Mouse (Mus musculus): Measurements from ENCODE around the gene Aplf. TPM values are rescaled to one million over a fixed set of nuclear protein-coding genes. Genes with fewer than 3 reads are reported as not detected.

The Aplf gene
- total RNA-seq (2017) = 5.2 to 12.7 TPM (median 8.7 TPM) in 3 replicates

DNA sequence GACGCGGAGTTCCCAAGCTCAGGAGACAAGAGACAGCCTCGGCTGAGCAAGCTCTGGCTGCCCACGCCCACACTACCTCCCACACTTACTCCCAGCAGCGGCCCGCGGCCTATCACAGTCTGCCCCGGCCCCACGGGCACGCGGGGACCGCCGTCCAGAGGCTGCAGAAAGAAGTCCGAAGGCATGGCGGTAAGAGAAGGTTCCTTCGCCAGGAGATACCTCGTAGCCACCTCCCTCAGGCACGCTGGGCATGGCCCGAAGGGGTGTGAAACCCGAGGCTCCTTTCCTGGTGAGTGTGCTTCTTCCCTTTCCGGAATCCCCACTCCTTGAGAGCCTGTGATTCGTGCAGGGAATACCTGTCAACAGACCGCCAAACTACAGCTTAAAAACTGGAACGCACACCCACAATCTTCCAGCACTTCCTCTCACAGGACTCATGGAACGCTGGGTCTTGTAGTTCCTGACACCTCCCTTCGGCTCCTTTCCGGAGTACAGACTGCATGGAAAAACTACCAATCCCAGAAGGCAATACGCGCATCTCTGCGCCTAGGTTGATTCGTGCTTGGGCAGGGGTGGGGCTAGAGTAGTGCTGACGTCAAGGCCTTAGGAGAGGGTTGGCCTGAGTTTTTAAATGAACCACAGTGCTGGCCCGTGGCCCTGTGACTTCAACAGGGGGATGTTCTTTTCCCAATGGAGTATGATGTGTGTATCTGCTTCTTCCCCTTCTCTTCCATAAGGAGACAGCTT, at the start of gene Aplf:
TSS of gene Aplf (minus strand) at position 423 of the 747 bp plus-strand sequence.
- peak; percentile 97 for ATAC-seq (replicated peaks; ENCODE audit: insufficient number of reproducible peaks, low FRiP score, low TSS enrichment, poor library complexity, severe bottlenecking)

DNA sequence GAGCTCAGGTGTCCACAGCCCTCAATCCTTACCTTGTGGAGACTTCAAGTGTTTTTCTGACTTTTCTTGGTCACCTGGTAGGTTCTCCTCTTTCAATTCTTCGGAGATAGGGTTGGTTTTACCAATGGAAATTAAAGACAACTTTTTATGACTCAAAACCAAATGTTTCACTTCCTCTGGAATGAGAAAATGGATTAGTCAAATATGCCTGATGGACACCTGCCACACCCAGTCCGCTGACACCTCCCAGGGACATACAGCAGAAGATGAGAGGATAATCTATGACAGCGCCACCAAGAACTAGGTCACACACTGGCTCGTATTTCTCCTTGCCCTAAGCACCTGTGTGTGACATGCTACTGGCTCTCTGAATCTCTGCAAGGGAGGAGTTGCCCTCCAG, 42.1 kb upstream of the Aplf start:
- ATAC-seq (replicated peaks; ENCODE audit: insufficient number of reproducible peaks, low FRiP score, low TSS enrichment, poor library complexity, severe bottlenecking) = no peak

DNA sequence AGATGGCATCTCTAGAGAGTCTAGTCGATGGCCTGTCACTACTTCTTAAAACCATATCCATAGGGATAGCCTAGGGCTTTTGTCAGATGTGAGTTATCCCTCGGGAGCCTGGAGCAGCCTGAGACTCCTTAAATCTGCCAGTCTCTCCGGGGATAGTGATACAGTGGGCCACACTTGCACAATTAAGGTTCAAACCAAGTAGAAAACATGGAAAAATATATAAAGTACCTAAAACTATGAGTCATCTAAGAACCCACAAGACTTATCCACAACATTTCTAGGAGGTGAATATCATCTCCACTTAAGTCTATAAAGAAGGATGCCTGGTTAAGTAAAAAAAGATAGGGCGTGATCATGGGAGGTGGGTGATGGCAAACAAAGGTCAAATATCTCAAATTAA, 40.3 kb upstream of the Aplf start:
- ATAC-seq (replicated peaks; ENCODE audit: insufficient number of reproducible peaks, low FRiP score, low TSS enrichment, poor library complexity, severe bottlenecking) = no peak

DNA sequence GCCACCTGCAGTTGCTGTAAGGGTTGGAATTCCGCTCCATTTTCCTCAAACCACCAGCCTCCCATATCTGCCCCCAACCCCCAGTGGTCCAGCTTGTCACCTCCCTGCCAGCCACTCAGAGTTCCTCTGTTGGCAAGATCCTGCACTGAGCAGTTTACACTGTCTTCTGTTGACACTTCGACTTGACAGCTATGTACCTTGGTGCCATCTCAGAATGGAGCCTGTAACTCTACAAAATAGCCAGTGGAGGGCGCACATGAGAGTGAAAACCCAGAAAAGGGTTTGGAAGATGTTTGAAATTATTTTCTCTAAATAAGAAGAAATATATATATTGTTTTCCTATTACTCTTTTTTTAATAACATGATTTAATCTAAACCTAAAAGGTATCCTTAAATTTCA, 34.3 kb upstream of the Aplf start:
- no peak for ATAC-seq (replicated peaks; ENCODE audit: insufficient number of reproducible peaks, low FRiP score, low TSS enrichment, poor library complexity, severe bottlenecking)

DNA sequence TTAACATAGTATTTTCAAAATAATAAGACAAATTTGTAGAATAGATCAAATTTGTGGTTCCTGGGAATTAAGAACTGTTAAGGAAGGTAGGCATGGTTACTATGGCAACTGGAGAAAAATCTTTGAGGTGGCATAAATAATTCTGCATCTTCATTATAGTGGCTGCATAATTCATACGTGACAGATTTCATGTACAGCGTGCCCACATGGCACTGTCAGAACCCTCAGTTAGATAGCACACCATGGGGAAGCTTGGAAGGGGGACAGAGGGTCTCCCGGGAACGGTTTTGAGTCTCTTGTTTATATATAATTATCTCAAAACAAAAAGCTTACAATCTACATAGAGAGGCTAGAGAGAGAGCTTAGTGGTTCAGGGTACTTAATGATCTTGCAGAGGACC, 24.6 kb upstream of the Aplf start:
- ATAC-seq (replicated peaks; ENCODE audit: insufficient number of reproducible peaks, low FRiP score, low TSS enrichment, poor library complexity, severe bottlenecking) = no peak

DNA sequence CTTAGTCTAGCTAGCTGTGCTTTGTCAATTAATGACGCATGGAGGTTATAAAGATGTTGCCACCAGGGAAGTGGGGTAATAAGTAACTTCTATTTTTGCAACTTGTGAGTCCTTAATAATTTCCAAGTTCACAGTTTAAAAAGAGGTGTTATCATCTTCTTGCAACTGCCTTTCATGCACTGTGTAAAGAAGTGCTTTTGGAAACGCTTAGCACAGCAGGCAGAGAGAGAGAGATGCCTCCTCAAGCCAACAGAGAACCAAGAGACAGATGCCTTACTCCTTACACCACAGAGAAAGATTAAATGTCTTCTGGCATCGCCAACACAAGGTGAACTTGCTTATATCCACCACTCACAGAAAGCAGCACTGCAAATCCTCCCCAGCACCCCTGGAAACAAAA, 24.0 kb upstream of the Aplf start:
- no peak for ATAC-seq (replicated peaks; ENCODE audit: insufficient number of reproducible peaks, low FRiP score, low TSS enrichment, poor library complexity, severe bottlenecking)

DNA sequence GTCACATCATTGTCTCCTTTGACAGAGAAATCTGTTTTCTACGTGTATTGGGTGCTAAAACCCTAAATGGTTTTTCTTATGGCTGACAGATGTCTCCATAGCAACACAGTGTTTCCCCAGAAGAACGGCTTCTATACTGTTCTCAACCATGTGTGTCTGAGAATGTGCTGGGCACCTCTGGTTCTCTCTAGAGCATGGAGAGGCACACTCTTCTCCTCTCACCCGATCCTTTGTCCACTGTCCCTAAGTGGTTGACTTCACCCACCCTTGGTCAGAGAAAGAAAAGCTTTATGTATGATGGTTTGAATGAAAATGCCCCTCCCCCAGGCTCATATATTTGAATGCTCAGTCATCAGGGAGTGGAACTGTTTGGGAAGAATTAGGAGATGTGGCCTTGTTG, 8.4 kb upstream of the Aplf start:
- ATAC-seq (replicated peaks; ENCODE audit: insufficient number of reproducible peaks, low FRiP score, low TSS enrichment, poor library complexity, severe bottlenecking) = no peak

DNA sequence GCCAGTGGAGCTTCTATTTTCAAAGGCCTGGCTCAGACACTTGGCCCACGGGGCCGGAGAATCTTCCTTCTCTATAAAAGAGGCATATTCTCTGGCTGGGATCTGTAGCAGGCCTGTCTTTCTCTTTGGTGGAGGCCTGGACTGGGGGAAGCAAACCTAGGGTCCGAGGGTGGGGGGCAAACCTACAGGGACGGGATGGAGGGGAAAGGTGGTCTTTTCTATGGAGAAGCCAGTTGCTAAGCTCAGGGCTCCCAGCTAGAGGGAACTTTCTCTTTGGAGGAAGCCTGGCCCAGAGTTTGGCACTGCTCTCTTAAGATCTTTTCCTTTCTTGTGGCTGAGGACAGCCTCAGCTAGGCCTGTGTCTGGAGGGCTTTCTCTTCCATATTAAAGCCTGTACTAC, 668 bp upstream of the Aplf start:
- ATAC-seq (replicated peaks; ENCODE audit: insufficient number of reproducible peaks, low FRiP score, low TSS enrichment, poor library complexity, severe bottlenecking) = no peak

DNA sequence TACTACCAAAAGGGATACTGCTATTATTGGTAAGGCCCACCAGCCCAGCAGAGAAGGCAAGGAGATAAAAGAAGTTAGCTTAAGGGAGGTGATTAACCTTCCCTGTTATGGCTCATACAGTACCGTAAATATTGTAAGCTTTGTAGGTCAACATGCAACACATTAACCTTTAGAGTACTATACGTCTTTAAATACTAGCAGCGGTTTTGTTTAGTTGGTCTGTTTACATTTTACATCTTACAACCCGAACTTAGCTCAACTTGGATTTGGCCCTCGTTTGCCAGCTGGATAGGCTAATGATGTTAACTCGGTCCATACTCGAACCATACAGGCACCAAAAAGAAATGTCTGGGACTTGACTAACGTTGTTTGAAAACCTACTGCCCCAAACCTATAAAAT, 640 bp downstream of the Aplf start:
- ATAC-seq (replicated peaks; ENCODE audit: insufficient number of reproducible peaks, low FRiP score, low TSS enrichment, poor library complexity, severe bottlenecking) = no peak

DNA sequence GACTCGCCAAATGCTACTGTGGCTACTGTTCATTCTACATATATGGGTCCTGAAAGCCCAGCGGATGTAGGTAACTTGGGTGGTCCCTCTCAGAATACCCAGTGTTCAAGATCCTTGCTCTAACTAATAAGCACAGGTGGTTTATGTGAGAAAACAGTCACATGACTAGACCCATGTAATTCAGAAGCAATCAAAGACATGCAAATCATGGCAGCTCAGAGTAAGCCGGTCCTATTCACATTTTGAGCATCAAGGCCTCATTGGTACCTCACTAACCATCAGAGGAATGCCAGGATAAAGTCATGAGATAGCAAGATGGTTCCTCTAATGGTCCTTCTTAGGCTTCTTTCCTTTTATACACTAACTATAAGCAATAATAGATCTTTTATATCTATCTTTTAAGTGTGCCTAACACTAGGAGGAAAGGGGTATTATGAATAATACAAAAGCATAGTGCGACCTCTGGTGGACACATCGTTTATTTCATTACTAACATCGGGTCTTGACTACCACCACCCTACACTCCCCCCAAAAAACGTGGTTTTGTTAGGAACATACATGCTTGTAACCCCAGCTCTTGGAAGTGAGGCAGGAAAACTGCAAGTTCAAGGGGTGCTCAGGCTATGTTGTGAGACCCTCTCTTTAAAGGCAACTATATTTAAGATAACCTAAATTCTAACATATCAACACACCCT, 2.0 kb downstream of the Aplf start:
- 0 out of 2 replicates have a peak, but pooled peaks have one; percentile 27 for ATAC-seq (replicated peaks; ENCODE audit: insufficient number of reproducible peaks, low FRiP score, low TSS enrichment, poor library complexity, severe bottlenecking)

DNA sequence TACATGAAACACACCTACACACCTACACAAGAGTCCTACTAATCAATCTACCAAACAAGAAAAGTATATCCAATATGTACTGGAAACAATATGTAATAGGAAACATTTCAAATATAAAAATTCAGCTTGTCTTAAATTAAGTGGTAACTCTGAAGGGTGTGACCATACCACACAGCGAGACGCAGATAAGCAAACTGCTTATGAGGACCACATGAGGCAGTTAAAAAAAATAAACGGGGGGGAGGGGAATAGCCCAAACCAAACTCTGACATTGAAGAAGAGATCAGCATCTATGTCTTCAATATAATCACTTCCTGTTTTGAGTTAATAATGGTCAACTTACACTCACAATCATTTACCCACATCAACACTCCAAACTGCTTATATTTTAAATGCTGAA, 3.3 kb downstream of the Aplf start:
- ATAC-seq (replicated peaks; ENCODE audit: insufficient number of reproducible peaks, low FRiP score, low TSS enrichment, poor library complexity, severe bottlenecking) = no peak

DNA sequence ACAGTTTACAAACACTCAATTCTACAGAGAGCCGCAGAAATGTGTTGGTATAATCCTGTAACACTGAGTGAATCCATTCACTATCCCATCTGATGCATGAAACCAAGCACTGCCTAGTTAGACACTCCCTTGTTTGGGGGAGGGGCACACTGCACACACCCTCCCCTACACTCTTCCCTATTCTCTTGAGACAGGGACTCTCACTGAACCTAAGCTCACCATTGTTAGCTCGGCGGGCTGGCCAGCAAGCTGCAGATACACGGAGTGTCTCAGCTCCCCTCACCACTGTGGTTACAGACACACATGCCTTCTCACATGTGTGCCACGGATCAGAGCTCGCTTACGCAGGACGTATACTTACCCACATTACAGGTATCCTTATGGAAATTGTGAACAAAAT, 4.2 kb downstream of the Aplf start:
- no peak for ATAC-seq (replicated peaks; ENCODE audit: insufficient number of reproducible peaks, low FRiP score, low TSS enrichment, poor library complexity, severe bottlenecking)

DNA sequence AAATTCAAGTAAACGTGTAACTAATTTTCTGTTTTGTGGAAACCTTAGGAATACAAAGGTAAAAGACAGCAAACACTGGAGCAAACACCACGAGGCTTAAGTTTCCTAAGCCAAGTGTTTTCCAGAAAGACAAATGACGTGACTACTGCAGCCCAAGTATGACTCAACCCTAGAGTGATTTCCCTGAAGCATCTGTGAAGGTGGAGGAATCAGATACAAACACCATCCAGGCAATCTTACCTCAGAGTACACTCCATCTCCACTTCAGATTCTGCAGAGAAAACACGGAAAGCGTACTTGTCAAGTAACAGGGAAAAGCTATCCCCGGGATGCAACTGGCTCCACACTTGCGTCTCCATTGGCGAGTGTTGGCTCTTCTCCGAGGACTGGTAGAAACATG, 8.5 kb downstream of the Aplf start:
- ATAC-seq (replicated peaks; ENCODE audit: insufficient number of reproducible peaks, low FRiP score, low TSS enrichment, poor library complexity, severe bottlenecking) = no peak

DNA sequence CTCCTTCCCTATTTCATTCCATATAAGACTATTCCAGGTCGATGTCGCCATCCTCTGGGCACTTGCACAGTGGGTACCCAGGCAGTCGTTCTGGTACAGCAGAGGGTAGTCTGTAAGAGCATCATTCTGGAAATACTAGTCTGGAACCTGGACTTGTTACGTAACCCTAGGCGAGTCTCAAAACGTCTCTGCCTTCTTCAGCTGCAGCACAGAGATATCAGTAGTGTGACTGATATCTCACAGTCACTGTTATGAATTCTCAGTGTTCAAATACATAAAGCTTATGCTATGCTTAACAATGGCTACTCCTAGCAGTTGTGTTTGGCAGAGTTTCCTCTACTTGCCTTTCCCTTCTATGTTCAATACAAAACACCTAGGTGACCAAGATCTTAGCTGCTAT, 9.8 kb downstream of the Aplf start:
- ATAC-seq (replicated peaks; ENCODE audit: insufficient number of reproducible peaks, low FRiP score, low TSS enrichment, poor library complexity, severe bottlenecking) = no peak

DNA sequence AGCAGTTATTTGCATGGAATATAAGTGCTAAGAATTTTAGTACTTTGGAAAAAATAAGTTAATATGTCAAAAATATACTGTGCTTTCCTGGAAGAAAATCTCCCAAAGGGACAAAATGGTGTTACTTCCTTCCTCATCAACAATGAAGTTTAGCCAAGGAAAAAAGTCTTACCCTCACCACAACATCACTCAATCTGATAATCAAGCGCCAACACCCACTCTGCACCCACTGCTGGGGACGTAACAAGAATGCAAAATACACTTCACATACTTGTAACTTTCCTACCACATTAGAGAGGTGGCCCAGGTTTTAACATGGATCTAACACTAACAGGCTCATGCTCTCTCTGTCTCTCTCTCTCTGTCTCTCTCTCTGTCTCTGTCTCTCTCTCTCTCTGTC, 10.3 kb downstream of the Aplf start:
- ATAC-seq (replicated peaks; ENCODE audit: insufficient number of reproducible peaks, low FRiP score, low TSS enrichment, poor library complexity, severe bottlenecking) = no peak

DNA sequence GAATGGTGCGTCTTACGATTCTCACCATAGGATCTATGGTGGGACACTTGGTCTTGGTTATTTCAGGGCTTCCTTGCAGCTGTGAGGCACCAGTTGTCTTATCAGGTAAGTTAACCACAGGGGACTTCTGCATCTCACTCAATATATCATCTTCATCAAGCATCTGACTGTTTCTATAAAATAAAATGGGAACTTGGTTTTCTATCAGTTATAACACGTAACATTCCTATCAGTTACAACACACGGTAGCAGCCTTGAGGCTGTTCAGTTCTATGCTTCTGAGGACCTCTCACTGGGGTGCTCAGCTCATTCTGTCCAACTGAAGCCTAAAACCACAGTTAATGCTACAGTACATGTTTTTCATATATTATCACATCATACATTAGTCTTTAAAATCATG, 13.2 kb downstream of the Aplf start:
- ATAC-seq (replicated peaks; ENCODE audit: insufficient number of reproducible peaks, low FRiP score, low TSS enrichment, poor library complexity, severe bottlenecking) = no peak

DNA sequence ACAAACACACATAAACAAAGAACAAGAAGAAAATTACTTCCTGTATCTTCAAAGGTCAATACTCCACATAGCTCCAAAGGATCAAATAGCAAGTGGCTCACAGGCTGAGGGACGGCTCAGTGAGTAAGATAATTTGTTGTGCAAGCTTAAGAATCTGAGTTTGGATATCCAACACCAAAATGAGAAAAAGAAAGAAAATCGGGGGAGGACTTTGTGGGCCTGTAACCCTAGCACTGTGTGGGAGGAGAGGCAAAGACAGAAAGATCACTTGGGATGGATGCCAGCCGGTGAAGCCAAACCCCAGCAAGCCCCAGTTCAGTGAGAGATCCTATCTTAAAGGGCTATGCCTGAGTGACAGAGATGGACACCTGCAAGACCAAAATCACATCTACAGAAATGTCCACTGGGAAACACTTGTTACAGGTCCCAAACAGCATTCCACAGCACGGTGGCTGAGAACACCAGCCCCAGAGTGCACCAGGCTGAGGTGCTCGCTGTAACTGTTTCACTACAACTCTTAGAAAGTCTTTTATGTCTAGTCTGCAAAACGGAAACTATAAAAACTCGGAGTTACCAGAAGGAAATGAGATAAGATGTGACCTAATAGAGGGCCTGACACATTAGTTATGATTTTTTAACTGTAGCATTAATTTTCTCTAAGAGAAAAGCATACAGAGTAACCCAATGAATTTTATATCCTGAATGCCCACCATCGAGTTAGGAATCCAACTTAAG, 17.9 kb downstream of the Aplf start:
- ATAC-seq (replicated peaks; ENCODE audit: insufficient number of reproducible peaks, low FRiP score, low TSS enrichment, poor library complexity, severe bottlenecking) = no peak

DNA sequence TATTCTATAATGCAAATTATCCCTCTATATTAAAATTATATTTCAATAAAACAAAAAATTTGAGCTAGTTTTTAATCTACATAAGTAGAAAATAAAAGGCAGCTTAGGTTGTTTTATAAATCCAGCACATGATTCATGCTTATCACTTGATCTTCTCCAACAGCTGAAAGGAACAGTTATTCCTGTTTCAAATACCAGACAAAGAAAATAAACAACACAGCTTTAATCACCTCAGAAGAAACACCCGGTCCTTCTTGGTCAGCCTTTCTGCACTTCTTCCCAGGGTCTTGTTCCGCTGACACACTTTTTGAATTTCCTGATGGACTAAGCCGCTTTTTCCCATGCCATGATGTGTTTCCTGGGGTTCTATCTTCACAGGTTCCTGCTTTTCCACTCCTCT, 18.5 kb downstream of the Aplf start:
- ATAC-seq (replicated peaks; ENCODE audit: insufficient number of reproducible peaks, low FRiP score, low TSS enrichment, poor library complexity, severe bottlenecking) = no peak

DNA sequence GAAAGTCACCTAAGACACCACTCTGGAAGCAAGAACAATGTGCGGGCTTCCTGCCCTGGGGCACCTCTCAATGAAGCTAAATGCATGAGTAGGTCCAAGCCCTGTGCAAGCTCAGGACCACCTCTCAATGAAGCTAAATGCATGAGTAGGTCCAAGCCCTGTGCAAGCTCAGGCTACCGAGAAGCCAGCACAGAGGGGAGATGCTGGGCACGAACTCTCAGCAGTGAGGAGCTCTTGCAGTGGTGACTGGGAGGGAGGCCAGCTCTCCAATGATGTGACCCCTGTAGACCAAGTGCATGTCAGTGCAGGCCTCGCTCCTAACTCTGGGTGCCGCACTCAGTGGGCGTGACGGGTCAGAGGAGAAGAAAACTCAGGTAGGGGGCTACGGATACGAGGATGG, 19.3 kb downstream of the Aplf start:
- no peak for ATAC-seq (replicated peaks; ENCODE audit: insufficient number of reproducible peaks, low FRiP score, low TSS enrichment, poor library complexity, severe bottlenecking)

DNA sequence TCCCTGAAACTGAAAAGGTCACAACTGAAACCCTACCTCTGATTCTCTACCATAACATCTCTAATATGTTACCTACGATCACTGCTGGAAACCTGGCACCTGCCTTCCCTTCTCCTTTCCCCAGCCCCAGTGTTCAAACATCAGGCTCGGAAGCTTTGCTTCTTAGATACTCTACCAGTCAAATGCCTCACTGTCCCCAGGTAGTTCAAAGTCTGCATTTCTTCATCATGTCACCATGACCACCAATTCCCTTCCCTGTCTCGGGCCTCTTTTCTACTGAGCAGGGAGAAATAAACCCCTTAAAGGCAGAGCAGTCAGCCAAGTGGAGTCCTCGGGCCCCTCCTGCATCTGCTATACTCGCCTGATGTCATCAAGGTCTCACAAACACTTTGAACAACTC, 20.2 kb downstream of the Aplf start:
- ATAC-seq (replicated peaks; ENCODE audit: insufficient number of reproducible peaks, low FRiP score, low TSS enrichment, poor library complexity, severe bottlenecking) = no peak
